Mouse (Mus musculus) monocyte, adult 59 days (primary cell): ENCODE results near the gene Ang2. TPM values are rescaled to one million over a fixed set of nuclear protein-coding genes. Genes with fewer than 3 reads are reported as not detected.

Experiments used
- total RNA-seq, 2 experiments: library from RNA; stranded (reverse); gene quantifications; one replicate each; pipeline ENCODE4 v1.2.4; 2023

The Ang2 gene
- not detected for total RNA-seq

DNA sequence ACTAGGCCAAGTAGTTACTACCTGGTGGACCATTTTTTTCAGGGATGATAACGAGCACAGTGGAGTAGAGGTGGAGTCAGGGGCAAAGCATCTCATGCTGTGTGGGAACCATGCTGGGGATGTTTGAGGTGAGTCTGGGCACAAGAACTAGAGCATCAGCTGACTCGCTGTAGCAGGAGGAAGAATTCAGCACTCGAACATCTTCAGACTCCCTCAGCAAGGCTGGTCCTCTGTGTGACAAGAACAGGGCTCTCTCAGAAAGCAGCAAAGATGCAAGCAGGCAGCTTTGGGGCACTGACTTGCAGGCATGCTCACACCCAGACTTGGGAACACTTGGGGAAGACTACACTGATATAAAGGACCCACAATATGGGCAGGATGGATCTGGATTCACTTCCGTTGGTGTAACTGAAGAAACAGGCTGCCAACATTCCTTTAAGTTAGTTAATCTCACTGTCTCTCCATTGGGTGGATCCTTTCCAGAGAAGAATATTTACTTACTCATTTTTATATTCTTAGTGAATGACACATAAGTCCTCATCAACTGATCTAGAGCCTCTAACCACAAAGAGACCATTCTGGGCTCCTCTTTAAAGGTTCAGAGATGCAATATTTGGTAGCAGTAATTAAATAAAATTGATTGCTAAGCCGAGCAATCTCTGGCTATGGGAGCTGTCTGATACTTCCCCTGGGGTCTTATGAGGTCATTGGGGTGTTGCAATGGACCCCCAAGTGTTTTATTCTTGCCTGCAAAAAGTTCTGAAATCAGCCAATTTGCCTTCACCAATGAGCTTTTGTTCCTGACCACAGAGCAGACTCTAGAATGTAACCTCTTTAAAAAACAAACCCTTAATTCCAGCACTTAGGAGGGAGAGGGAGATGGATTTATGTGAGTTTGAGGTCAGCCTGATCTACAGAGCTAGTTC, at the start of gene Ang2:
Gene Ang2, minus strand, starts transcription at position 51 of the 926 bp plus-strand sequence.

GRCm38 (mm10) chr14:51203115-51203514, 4.2 kb upstream of the Ang2 start, which contains the start of gene Ear14:
Gene Ear14 (plus strand): TSS chr14:51203391.

DNA sequence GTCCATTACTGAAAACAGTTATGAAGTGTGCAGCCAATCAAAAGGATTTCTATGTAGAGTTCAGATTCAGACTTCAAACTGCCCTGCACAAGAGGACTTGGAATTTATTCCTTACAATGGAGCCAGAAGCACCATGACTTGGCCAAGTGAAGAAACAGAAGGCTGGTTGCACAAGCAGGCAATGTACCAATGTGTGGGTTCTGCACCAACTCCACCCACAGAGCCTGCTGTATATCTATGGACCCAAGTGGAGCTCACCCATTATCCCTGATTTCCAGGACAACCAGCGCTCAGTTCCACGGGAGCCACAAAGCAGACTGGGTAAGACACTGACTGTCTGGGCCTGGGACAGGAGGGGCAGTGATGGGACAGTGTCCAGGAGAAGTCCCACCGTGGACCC, 37.0 kb downstream of the Ang2 start, which contains the start of gene Rnase2b:
Gene Rnase2b, plus strand, starts transcription at position 285 of the 400 bp plus-strand sequence.

GRCm38 (mm10) chr14:51146685-51147084, 52.3 kb downstream of the Ang2 start, which contains the start of gene Rnase1:
Gene Rnase1 (minus strand): TSS chr14:51146785.

Other genes starting within 250 kb of the Ang2 start
- gene Pnp2, start 243.2 kb downstream of the Ang2 start, total RNA-seq = 1 to 10 TPM; 3.4 to 4.7 TPM
- not detected for gene Rnase10, start 191.4 kb downstream of the Ang2 start, total RNA-seq
- not detected for gene Rnase9, start 157.3 kb downstream of the Ang2 start, total RNA-seq
- gene Rnase11, start 149.0 kb downstream of the Ang2 start, total RNA-seq = not detected
- gene Rnase12, start 141.5 kb downstream of the Ang2 start, total RNA-seq = 1 to 10 TPM; 1.8 to 3.1 TPM
- not detected for gene Olfr750, start 124.7 kb downstream of the Ang2 start, total RNA-seq
- gene Rnase4, start 108.1 kb downstream of the Ang2 start, total RNA-seq = 10 to 100 TPM; 19.2 to 20.8 TPM
- gene Ang, start 108.0 kb downstream of the Ang2 start, total RNA-seq = 1 to 10 TPM; 8.5 to 9.2 TPM
- gene Eddm3b, start 84.7 kb downstream of the Ang2 start, total RNA-seq = not detected
- 100 to 1,000 TPM; 121 to 138 TPM for gene Rnase6, start 75.2 kb downstream of the Ang2 start, total RNA-seq
- under 1 TPM; 0.50 to 0.73 TPM for gene Rnase1, start 52.4 kb downstream of the Ang2 start, total RNA-seq
- 1 to 10 TPM; 1.2 to 1.4 TPM for gene Rnase2b, start 36.9 kb downstream of the Ang2 start, total RNA-seq
- not detected for gene Ear14, start 4.2 kb upstream of the Ang2 start, total RNA-seq
- 10 to 100 TPM; 33.8 to 34.0 TPM for gene Rnase2a, start 57.0 kb upstream of the Ang2 start, total RNA-seq
- gene Gm7247, start 162.6 kb upstream of the Ang2 start, total RNA-seq = not detected
- not detected for gene Vmn2r88, start 211.7 kb upstream of the Ang2 start, total RNA-seq